Mouse (Mus musculus) lung, postnatal 10 days (tissue): ENCODE data around the gene Gzma.

Experiments
- DNase-seq: peaks from one replicate; pipeline ENCODE4 v3.0.0; 2021

The Gzma gene

GRCm38 (mm10) chr13:113045458-113046110 is 55.2 kb downstream of the Gzma start:
- no peak for DNase-seq

- no peak for DNase-seq
Observed at GRCm38 (mm10) chr13:113044876-113045275, 55.9 kb downstream of the Gzma start.
